Mouse (Mus musculus) limb, embryonic 11.5 days (tissue): ENCODE results near the gene Srebf1. TPM values are rescaled to one million over a fixed set of nuclear protein-coding genes. Genes with fewer than 3 reads are reported as not detected.

Source experiments
- ATAC-seq: fragments of 200-750 bp; cut with Nextera tagmentation; 2 replicates; pipeline ENCODE4 v1.8.0; 2017; ENCODE audit warnings: low read depth; ENCODE audit not compliant: insufficient number of reproducible peaks, low FRiP score, low TSS enrichment
- DNase-seq: peaks from one replicate; pipeline ENCODE4 v3.0.0-alpha.2; 2015; ENCODE audit warnings: low spot score
- H3K27ac ChIP-seq: fragments of 300-500 bp; sonication (generic); replicated peaks from 2 replicates; pipeline ENCODE4 v1.5.1; 2014; ENCODE audit warnings: low read depth, mild to moderate bottlenecking, low read length
- H3K27me3 ChIP-seq: fragments of 300-500 bp; sonication (generic); 2 replicates; pipeline ENCODE4 v1.6.1; 2014; ENCODE audit warnings: mild to moderate bottlenecking, low read length, mixed read lengths; ENCODE audit not compliant: control insufficient read depth, insufficient read depth
- H3K36me3 ChIP-seq: fragments of 300-500 bp; sonication (generic); 2 replicates; pipeline ENCODE4 v1.6.1; 2014; ENCODE audit warnings: mild to moderate bottlenecking, low read length, moderate library complexity, mixed read lengths; ENCODE audit not compliant: control insufficient read depth, insufficient read depth
- H3K4me1 ChIP-seq: fragments of 300-500 bp; sonication (generic); 2 replicates; pipeline ENCODE4 v1.6.1; 2014; ENCODE audit warnings: low read length, mixed read lengths; ENCODE audit not compliant: control insufficient read depth, insufficient read depth
- H3K4me2 ChIP-seq: fragments of 300-500 bp; sonication (generic); 2 replicates; pipeline ENCODE4 v1.6.1; 2014; ENCODE audit warnings: low read depth, mild to moderate bottlenecking, moderate library complexity; ENCODE audit not compliant: severe bottlenecking
- H3K4me3 ChIP-seq: fragments of 300-500 bp; sonication (generic); 2 replicates; pipeline ENCODE4 v1.5.1; 2014; ENCODE audit warnings: low read depth, low read length
- H3K9ac ChIP-seq: fragments of 300-500 bp; sonication (generic); 2 replicates; pipeline ENCODE4 v1.6.1; 2014; ENCODE audit warnings: mild to moderate bottlenecking, low read length
- H3K9me3 ChIP-seq: fragments of 300-500 bp; sonication (generic); 2 replicates; pipeline ENCODE4 v1.6.1; 2016; ENCODE audit warnings: low read length; ENCODE audit not compliant: control insufficient read depth
- WGBS: fragments of 180-500 bp; shearing (Covaris S2); extraction: QIAGEN DNeasy Blood & Tissue Kit; methylation state at CpG from one replicate; pipeline ENCODE4 v1.1.7; 2014; 5-methylcytosine and 5-hydroxymethylcytosine counted together
- microRNA-seq: library from miRNA; unstranded; fragments of <30 nt; microRNA quantifications from one replicate; pipeline ENCODE4, GENCODE M21; 2016
- polyA plus RNA-seq: library from polyadenylated mRNA; unstranded; fragments of >200 nt; fragmentation: Nextera tagmentation; extraction: Ambion mirVana; gene quantifications from 2 replicates; pipeline ENCODE4 v1.2.1, GENCODE M21; 2014

The Srebf1 gene
- polyA plus RNA-seq, 1 experiment from 2014 or later, result 53.2 TPM

- ATAC-seq (no peak), DNase-seq (no peak)
- no peaks in the 10 kb centered on the region for H3K9me3 ChIP-seq
- H3K27ac ChIP-seq, result no peak overlapping the region
- WGBS, result 77% methylated on average over 1 of the region's 1 CpGs
- H3K4me3 ChIP-seq, result no peak overlapping the region
- no peak overlapping the region for H3K4me2 ChIP-seq
- H3K27me3 ChIP-seq, result no peaks in the 10 kb centered on the region
- H3K4me1 ChIP-seq, result no peaks in the 10 kb centered on the region
- peaks cover 5% of the 10 kb centered on the region; the same call in 1 of the 2 replicates for H3K36me3 ChIP-seq
- H3K9ac ChIP-seq, result no peak overlapping the region
These were observed 70.0 kb downstream of the Srebf1 start for GRCm38 (mm10) chr11:60152339-60152738.

DNA sequence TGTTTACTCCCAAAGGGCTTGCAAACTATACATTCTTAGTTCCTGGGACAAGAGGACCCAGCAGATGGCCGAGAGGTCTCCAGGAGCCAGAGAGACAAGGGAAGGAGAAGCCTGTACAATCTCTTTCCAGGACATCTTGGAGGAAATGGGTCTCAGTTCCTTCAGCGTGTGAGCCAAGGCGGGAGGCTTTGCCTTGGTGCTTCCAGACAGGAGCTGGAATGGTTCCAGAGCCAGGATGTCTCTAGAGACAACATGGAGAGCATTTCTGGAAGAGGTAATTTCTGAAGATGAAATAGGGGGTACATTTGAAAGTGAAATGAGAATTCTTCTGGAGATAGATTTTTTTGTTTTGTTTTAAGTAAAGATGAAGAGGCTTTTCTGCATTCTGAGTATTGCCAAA, 71.7 kb downstream of the Srebf1 start:
- no peak overlapping the region for H3K4me2 ChIP-seq
- peaks cover 7% of the 10 kb centered on the region; the same call in 1 of the 2 replicates for H3K36me3 ChIP-seq
- no peak overlapping the region for H3K27ac ChIP-seq
- H3K4me3 ChIP-seq, result no peak overlapping the region
- no peaks in the 10 kb centered on the region for H3K4me1 ChIP-seq
- 91% methylated on average over 3 of the region's 3 CpGs for WGBS
- no peaks in the 10 kb centered on the region for H3K9me3 ChIP-seq
- H3K9ac ChIP-seq, result no peak overlapping the region
- DNase-seq (no peak), ATAC-seq (no peak)
- H3K27me3 ChIP-seq, result no peaks in the 10 kb centered on the region

Small RNA genes within 50 kb of the gene (microRNA-seq; reads per million reads assigned to microRNA genes)
- gene Mir6921 (not detected), gene Mir6922 (not detected)

Other genes with a start within 250 kb of the Srebf1 start
- 4.9 and 6.1 TPM in 2 replicates for gene Pemt, start 176.1 kb downstream of the Srebf1 start, polyA plus RNA-seq
- 35.5 and 36.0 TPM in 2 replicates for gene Rai1, start 117.6 kb downstream of the Srebf1 start, polyA plus RNA-seq
- 10.6 and 12.2 TPM in 2 replicates for gene Tom1l2, start 130.3 kb upstream of the Srebf1 start, polyA plus RNA-seq
- gene Drc3, start 130.7 kb upstream of the Srebf1 start, polyA plus RNA-seq, result 1.4 and 1.9 TPM in 2 replicates
- 28.6 and 30.8 TPM in 2 replicates for gene Gid4, start 194.6 kb upstream of the Srebf1 start, polyA plus RNA-seq
- gene Atpaf2, start 195.9 kb upstream of the Srebf1 start, polyA plus RNA-seq, result 48.4 and 53.7 TPM in 2 replicates
- 129 and 137 TPM in 2 replicates for gene Drg2, start 232.0 kb upstream of the Srebf1 start, polyA plus RNA-seq
- 0.17 and 0.31 TPM in 2 replicates for gene Myo15, start 246.8 kb upstream of the Srebf1 start, polyA plus RNA-seq